Mouse (Mus musculus) frontal cortex, postnatal 36 days (tissue): ENCODE data around the gene Bcl7a.

ENCODE experiments used
- DNase-seq, 2 experiments: peaks; one replicate each; pipeline ENCODE4 v3.0.0; 2022; ENCODE audit warnings: low spot score in 2 of 2

The Bcl7a gene

DNA sequence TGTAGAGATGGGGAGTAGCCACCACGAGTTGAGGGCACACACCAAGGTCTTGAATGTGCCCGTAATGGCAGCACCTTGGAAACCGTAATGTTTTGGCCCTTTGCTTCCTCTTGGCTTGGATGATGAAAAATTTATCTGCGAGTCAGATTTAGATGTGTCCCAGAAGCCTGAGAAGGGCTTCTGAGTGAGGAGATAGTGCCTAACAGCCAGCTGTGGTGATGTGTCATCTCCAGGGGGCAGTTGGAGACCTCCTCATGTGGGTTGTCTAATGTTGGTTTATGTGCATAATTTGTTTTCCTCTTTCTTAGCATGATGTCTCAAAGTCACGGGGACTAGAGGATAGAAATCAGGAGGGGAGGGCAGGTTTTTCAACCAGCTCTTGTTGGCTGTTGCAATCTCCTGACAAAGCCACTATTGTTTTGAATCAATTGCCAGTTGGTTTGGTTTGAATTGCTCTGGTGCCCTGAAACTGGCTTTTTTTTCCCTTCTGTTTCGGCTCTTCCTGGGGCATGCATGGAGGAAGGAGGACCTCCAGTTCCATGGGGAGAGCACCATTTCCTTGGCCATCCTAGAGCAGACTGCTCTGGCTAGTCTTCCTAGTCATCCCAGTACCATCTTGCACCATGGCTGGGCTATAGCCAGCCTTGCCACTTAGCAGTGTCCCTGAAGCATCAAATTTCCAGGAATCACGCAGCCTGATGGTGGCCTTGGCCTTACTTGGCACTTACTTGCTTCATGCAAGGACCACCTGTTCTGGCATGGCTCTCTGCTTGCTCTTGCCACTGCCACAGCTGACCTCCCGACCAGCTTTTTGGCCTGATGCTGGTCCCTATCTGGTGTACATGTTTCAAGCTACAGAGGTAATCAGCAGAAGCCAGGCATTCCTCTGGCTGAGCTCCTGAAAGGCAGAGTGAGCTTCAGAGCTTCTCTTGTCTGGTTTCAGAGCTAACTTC lies 73.2 kb downstream of the Bcl7a start:
- DNase-seq: no peak

DNA sequence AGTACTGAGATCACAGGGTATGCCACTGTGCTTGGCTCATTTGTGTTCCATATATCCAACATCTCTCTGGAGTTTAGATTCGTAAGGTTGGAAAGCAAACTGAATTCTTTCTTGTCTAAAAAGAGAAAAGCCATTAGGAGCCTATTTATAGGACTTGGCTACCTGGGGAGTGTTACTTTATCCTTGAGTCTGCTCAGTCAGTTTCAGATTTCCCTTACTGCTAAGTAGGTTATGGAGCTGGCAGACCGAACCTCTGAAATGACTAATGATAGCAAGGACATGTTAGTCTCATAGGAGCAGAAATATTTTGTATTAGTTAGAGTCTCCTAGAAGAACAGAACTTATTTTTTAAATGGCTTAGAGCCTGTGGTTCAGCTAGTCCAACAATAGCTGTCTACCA lies 80.3 kb downstream of the Bcl7a start:
- no peak for DNase-seq
